Mouse (Mus musculus): ENCODE results near the gene Homer3. TPM values are rescaled to one million over a fixed set of nuclear protein-coding genes. Genes with fewer than 3 reads are reported as not detected.

Homer3 gene
- 6.9 and 10.9 TPM in 2 replicates for polyA plus RNA-seq (2012; rRNA removed; ENCODE audit: low replicate concordance)

GRCm38 (mm10) chr8:70282603-70283135, at the start of gene Homer3:
TSS of gene Homer3 (plus strand) at chr8:70282827.

GRCm38 (mm10) chr8:70234080-70234780, 48.4 kb upstream of the Homer3 start, which contains the start of the genes Sugp2 and Armc6:
TSS of gene Sugp2 (plus strand) at chr8:70234226.
TSS of gene Armc6 (minus strand) at chr8:70234466.

GRCm38 (mm10) chr8:70302358-70302890, 19.8 kb downstream of the Homer3 start, which contains the start of the genes Ddx49 and Cope:
TSS of gene Ddx49 (minus strand) at chr8:70302489.
TSS of gene Cope (plus strand) at chr8:70302518.

GRCm38 (mm10) chr8:70315624-70316510, 33.2 kb downstream of the Homer3 start, which contains the start of gene Cers1:
TSS of gene Cers1 (plus strand) at chr8:70315775.

GRCm38 (mm10) chr8:70329124-70329834, 46.7 kb downstream of the Homer3 start, which contains the start of gene Gdf1:
TSS of gene Gdf1 (plus strand) at chr8:70329817.

Other genes starting within 250 kb of the Homer3 start
- gene Mau2, start 240.1 kb upstream of the Homer3 start, polyA plus RNA-seq (2012; rRNA removed; ENCODE audit: low replicate concordance), result 60.8 and 62.1 TPM in 2 replicates
- 6.1 and 7.7 TPM in 2 replicates for gene Sugp1, start 240.0 kb upstream of the Homer3 start, polyA plus RNA-seq (2012; rRNA removed; ENCODE audit: low replicate concordance)
- gene Tm6sf2, start 209.9 kb upstream of the Homer3 start, polyA plus RNA-seq (2012; rRNA removed; ENCODE audit: low replicate concordance), result 766 and 1,530 TPM in 2 replicates
- gene Hapln4, start 199.4 kb upstream of the Homer3 start, polyA plus RNA-seq (2012; rRNA removed; ENCODE audit: low replicate concordance), result 1.7 and 3.7 TPM in 2 replicates
- gene Ncan, start 162.0 kb upstream of the Homer3 start, polyA plus RNA-seq (2012; rRNA removed; ENCODE audit: low replicate concordance), result 0.07 and 0.09 TPM in 2 replicates
- 8.5 and 9.3 TPM in 2 replicates for gene Nr2c2ap, start 151.5 kb upstream of the Homer3 start, polyA plus RNA-seq (2012; rRNA removed; ENCODE audit: low replicate concordance)
- gene Rfxank, start 143.7 kb upstream of the Homer3 start, polyA plus RNA-seq (2012; rRNA removed; ENCODE audit: low replicate concordance), result 32.6 and 33.8 TPM in 2 replicates
- gene Borcs8, start 143.3 kb upstream of the Homer3 start, polyA plus RNA-seq (2012; rRNA removed; ENCODE audit: low replicate concordance), result 47.0 and 48.5 TPM in 2 replicates
- 1.1 and 2.9 TPM in 2 replicates for gene Mef2b, start 143.1 kb upstream of the Homer3 start, polyA plus RNA-seq (2012; rRNA removed; ENCODE audit: low replicate concordance)
- gene Tmem161a, start 110.5 kb upstream of the Homer3 start, polyA plus RNA-seq (2012; rRNA removed; ENCODE audit: low replicate concordance), result 107 and 159 TPM in 2 replicates
- 27.1 and 34.5 TPM in 2 replicates for gene Slc25a42, start 70.5 kb upstream of the Homer3 start, polyA plus RNA-seq (2012; rRNA removed; ENCODE audit: low replicate concordance)
- 15.5 and 19.1 TPM in 2 replicates for gene Sugp2, start 48.6 kb upstream of the Homer3 start, polyA plus RNA-seq (2012; rRNA removed; ENCODE audit: low replicate concordance)
- 15.2 and 16.2 TPM in 2 replicates for gene Armc6, start 48.4 kb upstream of the Homer3 start, polyA plus RNA-seq (2012; rRNA removed; ENCODE audit: low replicate concordance)
- 54.8 and 59.0 TPM in 2 replicates for gene Ddx49, start 19.7 kb downstream of the Homer3 start, polyA plus RNA-seq (2012; rRNA removed; ENCODE audit: low replicate concordance)
- 554 and 704 TPM in 2 replicates for gene Cope, start 19.7 kb downstream of the Homer3 start, polyA plus RNA-seq (2012; rRNA removed; ENCODE audit: low replicate concordance)
- 0.33 and 1.1 TPM in 2 replicates for gene Cers1, start 32.9 kb downstream of the Homer3 start, polyA plus RNA-seq (2012; rRNA removed; ENCODE audit: low replicate concordance)
- gene Gdf1, start 47.0 kb downstream of the Homer3 start, polyA plus RNA-seq (2012; rRNA removed; ENCODE audit: low replicate concordance), result 0.98 and 0.99 TPM in 2 replicates
- 32.7 and 38.5 TPM in 2 replicates for gene Upf1, start 70.5 kb downstream of the Homer3 start, polyA plus RNA-seq (2012; rRNA removed; ENCODE audit: low replicate concordance)
- 0.12 and 0.51 TPM in 2 replicates for gene Comp, start 90.7 kb downstream of the Homer3 start, polyA plus RNA-seq (2012; rRNA removed; ENCODE audit: low replicate concordance)
- 12.2 and 17.8 TPM in 2 replicates for gene Crtc1, start 156.8 kb downstream of the Homer3 start, polyA plus RNA-seq (2012; rRNA removed; ENCODE audit: low replicate concordance)
- gene Klhl26, start 194.1 kb downstream of the Homer3 start, polyA plus RNA-seq (2012; rRNA removed; ENCODE audit: low replicate concordance), result 22.5 and 31.2 TPM in 2 replicates
- gene Tmem59l, start 204.5 kb downstream of the Homer3 start, polyA plus RNA-seq (2012; rRNA removed; ENCODE audit: low replicate concordance), result 2.5 TPM in 2 replicates
- gene Crlf1, start 210.3 kb downstream of the Homer3 start, polyA plus RNA-seq (2012; rRNA removed; ENCODE audit: low replicate concordance), result 2.7 and 9.8 TPM in 2 replicates
- gene Rex1bd, start 223.9 kb downstream of the Homer3 start, polyA plus RNA-seq (2012; rRNA removed; ENCODE audit: low replicate concordance), result 137 and 190 TPM in 2 replicates
- gene Uba52, start 228.0 kb downstream of the Homer3 start, polyA plus RNA-seq (2012; rRNA removed; ENCODE audit: low replicate concordance), result 1,130 and 1,246 TPM in 2 replicates
- 325 and 545 TPM in 2 replicates for gene Fkbp8, start 244.9 kb downstream of the Homer3 start, polyA plus RNA-seq (2012; rRNA removed; ENCODE audit: low replicate concordance)
- 64.0 and 85.0 TPM in 2 replicates for gene Kxd1, start 245.1 kb downstream of the Homer3 start, polyA plus RNA-seq (2012; rRNA removed; ENCODE audit: low replicate concordance)